Mouse (Mus musculus): ENCODE measurements around the gene Gm14139.
"Not testable (repeated sequence)": the region's sequence is repeated elsewhere in the genome, so short reads cannot be mapped to it uniquely, and the experiment has no call there.

Gene Gm14139

DNA sequence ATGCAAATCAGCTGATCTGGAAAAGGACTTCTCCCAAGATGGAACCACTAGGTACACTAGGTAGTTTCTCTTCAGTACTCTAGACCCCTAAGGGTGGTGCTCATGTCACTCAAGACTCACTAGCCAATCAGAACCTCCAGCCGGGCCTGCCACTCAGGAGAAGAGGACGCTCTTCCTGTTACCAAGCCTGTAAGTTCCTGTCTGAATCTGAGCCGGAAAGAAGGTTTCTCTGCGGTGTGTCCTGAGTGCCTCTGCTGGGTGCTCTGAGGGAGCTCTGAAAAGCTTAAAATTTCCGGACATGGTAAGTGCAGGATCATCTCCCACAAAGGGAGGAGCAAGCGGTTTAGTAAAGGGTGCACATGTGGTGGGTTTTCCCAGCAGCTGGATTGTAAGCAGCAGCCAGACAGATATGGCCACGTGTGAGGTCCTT, at the start of gene Gm14139:
Gm14139 (plus strand) TSS at position 186 of the 430 bp plus-strand sequence.
- DNase-seq (ENCODE audit: low spot score in 2 of 2) = not testable (repeated sequence)

- not testable (repeated sequence) for DNase-seq (ENCODE audit: low spot score in 2 of 2)
These were observed 49.6 kb upstream of the Gm14139 start for GRCm38 (mm10) chr2:150132002-150132401.

GRCm38 (mm10) chr2:150132773-150133172, 48.8 kb upstream of the Gm14139 start:
- no peak for DNase-seq (ENCODE audit: low spot score in 2 of 2)

- DNase-seq (ENCODE audit: low spot score in 2 of 2) = peak; percentile 75 to 82
These were observed 45.1 kb upstream of the Gm14139 start, which contains the start of gene Zfp120 for GRCm38 (mm10) chr2:150136435-150136897. Zfp120 (minus strand) TSS chr2:150136708.

DNA sequence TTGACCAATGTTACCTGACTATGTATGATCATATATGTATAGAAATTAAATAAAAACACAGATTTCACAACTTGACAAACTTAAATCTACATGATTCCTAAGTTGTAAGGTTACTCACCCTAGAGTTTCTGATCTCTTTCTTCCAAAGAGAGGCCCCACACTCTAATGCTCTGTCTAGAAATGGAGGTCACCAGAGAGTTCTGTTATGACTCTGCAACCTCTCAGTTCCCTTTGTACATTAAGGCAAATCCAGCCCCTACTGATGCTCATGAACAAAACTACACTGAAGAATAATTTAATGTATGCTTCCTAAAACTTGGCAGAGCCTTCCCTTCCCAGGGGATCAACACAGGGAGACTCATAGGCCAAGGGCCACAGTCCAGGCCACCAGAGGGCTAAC, 14.9 kb upstream of the Gm14139 start:
- no peak for DNase-seq (ENCODE audit: low spot score in 2 of 2)

DNA sequence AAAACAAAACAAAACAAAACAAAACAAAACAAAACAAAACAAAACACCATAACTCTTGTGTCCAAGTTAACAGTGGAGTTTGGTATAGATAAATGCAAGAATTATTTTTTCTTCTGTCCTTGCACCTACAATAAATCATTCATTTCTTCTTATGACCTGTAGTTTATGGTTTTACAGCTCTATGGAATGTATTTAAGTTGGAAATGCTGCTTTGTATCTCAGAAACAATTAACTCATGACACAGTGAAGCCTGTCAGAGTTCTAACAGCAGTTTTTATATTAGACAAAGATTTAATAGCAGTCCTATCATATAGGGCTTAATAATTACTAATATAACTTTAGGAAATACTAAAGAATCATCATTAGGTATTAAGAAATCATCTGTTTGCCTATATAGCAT, 7.7 kb upstream of the Gm14139 start:
- no peak for DNase-seq (ENCODE audit: low spot score in 2 of 2)

DNA sequence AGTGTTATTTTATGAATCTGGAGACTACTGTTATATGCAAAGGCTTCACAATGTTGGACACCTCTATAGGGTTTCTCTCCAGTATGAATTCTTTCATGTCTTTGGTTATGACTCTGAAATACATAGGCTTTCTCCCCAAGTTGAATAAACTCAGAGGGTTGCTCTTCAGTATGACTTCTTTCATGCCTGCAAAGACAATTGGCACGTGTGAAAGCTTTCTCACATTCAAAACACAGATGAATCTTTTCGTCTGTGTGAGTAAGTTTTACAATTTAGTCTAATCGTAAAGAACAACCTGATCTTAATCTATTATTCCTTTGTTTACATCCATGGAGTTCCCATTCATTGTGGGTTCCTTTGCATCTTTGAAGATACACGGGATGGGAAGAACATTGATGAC, 2.0 kb upstream of the Gm14139 start, which contains the start of gene Gm10770:
Gm10770 (minus strand) TSS at position 101 of the 400 bp plus-strand sequence.
- not testable (repeated sequence) for DNase-seq (ENCODE audit: low spot score in 2 of 2)

DNA sequence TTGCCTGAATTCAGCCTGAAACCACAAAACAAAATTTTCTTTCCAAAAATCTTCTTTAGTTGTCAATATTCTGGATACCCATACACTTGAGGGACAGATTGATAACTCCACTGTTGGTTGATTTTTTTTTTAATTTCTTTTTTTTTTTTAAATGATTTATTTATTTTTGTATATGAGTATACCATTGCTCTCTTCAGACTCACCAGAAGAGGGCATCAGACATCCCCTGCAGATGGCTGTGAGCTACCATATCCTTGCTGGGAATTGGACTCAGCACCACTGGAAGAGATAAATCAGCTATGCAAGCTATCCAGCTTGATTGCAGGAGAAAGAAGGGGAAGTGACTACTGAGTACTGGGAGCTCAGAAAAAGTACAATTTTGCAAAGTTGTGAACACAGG, 509 bp upstream of the Gm14139 start:
- not testable (repeated sequence) for DNase-seq (ENCODE audit: low spot score in 2 of 2)

DNA sequence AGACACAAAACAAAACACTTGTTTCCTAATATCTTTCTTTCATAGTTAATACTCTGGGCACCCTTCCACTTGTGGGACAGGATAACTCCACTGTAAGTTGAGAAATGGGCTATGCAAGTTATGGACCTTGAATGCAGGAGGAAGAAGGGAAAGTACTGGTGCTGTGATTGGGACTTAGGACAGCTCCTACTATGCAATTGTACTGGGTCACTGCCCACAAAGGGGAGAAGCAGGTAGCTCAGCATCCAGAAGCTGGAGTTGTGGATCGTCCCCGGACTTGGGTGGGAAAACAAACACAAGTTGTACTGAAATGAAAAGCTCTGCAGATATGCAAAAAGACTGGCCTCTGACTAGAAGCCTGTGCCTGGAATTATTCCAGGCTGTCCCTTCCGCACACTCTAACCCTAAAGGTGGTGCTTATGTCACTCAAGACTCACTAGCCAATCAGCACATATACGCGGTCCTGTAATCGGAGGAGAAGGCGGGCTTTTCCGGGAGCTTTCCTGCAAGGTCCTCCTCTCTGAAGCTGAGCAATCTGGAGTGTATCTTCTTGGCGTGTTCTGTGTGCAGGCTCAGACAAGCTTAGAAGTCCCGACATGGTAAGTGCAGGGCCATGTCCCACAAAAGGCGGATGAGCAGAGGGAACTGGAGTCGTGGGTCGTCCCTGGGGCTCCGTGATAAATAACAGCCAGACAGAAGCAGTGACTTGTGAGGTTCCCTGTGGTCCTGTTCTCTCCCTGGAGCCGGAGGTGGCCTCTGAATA, 36.2 kb downstream of the Gm14139 start, which contains the start of gene Zfp937:
Zfp937 (plus strand) TSS at position 474 of the 763 bp plus-strand sequence.
- DNase-seq (ENCODE audit: low spot score in 2 of 2) = peak in 1 of 2 experiments; percentile 14

- not testable (repeated sequence) for DNase-seq (ENCODE audit: low spot score in 2 of 2)
These were observed 36.8 kb downstream of the Gm14139 start for GRCm38 (mm10) chr2:150218363-150218725.

DNA sequence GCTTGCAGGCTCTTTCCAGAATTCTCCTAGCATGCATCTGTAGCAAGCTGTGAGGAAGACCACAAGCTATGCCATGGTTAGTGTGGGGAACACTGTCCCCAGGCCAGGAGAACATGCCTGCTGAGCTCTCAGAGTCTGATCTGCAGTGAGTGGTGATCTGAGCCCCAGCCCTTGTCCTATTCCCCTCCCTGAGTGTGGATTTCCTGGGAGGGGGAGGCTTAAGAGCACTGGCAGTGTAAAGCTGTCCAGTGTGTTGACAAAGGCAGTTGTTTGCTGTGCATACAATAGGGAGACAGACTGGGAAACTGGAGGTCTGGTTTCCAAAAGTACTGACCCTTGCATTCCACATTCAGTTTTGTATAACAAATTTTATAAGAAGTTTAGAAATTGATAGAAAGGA, 41.7 kb downstream of the Gm14139 start:
- not testable (repeated sequence) for DNase-seq (ENCODE audit: low spot score in 2 of 2)

Data from spleen, postnatal 4 days (tissue).